ENCODE assay signal across 14 mouse cellular contexts in genomic region chr1:132718225-132718624, GRCm38 (mm10). TPM values are rescaled to one million over a fixed set of nuclear protein-coding genes. Genes with fewer than 3 reads are reported as not detected.
DNase-seq lines count a peak whose midpoint lies in the region; ATAC-seq and TF ChIP-seq lines count a peak whose summit lies in the region.
"Had no signal": no experiment of that assay in that cellular context is flagged by ENCODE, and none has a peak within 500 bp of the region (broad histone marks: within the 10 kb centered on the region; RNA-seq: fewer than 3 reads in every experiment).

No protein-coding gene starts in this region.

- ATAC-seq in forebrain, embryonic 12.5 days (ENCODE audit: low FRiP score): peak; percentile 78
- no peak for ATAC-seq in forebrain, embryonic 11.5 days (replicated peaks; ENCODE audit: low FRiP score)
- ATAC-seq in hindbrain, embryonic 15.5 days (ENCODE audit: low FRiP score, low read depth): peak; percentile 55
- peak; percentile 80 for ATAC-seq in midbrain, embryonic 16.5 days
- ATAC-seq: intestine, embryonic 15.5 days had no signal

- H3K27me3 ChIP-seq in forebrain, embryonic 12.5 days: no peaks in the 10 kb centered on the region
- no peaks in the 10 kb centered on the region for H3K27me3 ChIP-seq in forebrain, embryonic 11.5 days (ENCODE audit: control insufficient read depth, insufficient read depth, low read length)
- H3K27me3 ChIP-seq in hindbrain, embryonic 15.5 days: no peaks in the 10 kb centered on the region
- H3K27me3 ChIP-seq in midbrain, embryonic 16.5 days (ENCODE audit: control insufficient read depth, insufficient read depth, low read depth, low read length): no peaks in the 10 kb centered on the region
- no peaks in the 10 kb centered on the region for H3K27me3 ChIP-seq in kidney, adult 2 months (replicated peaks; ENCODE audit: control insufficient read depth, insufficient read depth, low read length)
- H3K27me3 ChIP-seq: intestine, embryonic 15.5 days had no signal

- no peaks in the 10 kb centered on the region for H3K36me3 ChIP-seq in forebrain, embryonic 12.5 days (replicated peaks)
- no peaks in the 10 kb centered on the region for H3K36me3 ChIP-seq in forebrain, embryonic 11.5 days (ENCODE audit: control insufficient read depth, insufficient read depth, low read length)
- no peaks in the 10 kb centered on the region for H3K36me3 ChIP-seq in hindbrain, embryonic 15.5 days
- H3K36me3 ChIP-seq in midbrain, embryonic 16.5 days (ENCODE audit: control insufficient read depth, insufficient read depth, low read length): no peaks in the 10 kb centered on the region; the same call in 1 of the 2 replicates
- H3K36me3 ChIP-seq in kidney, adult 2 months (ENCODE audit: control insufficient read depth, insufficient read depth, low read length): no peaks in the 10 kb centered on the region
- H3K36me3 ChIP-seq: intestine, embryonic 15.5 days; limb, embryonic 13.5 days had no signal

- 56% methylated on average over 5 of the region's 5 CpGs for WGBS in forebrain, embryonic 12.5 days
- 67% methylated on average over 5 of the region's 5 CpGs for WGBS in forebrain, embryonic 11.5 days
- WGBS in hindbrain, embryonic 15.5 days: 21% methylated on average over 5 of the region's 5 CpGs
- 15% methylated on average over 5 of the region's 5 CpGs for WGBS in midbrain, embryonic 16.5 days
- WGBS in kidney, adult 2 months: 70% methylated on average over 5 of the region's 5 CpGs

- no peak overlapping the region for H3K4me3 ChIP-seq in forebrain, embryonic 12.5 days (replicated peaks)
- H3K4me3 ChIP-seq in forebrain, embryonic 11.5 days (ENCODE audit: low read depth, low read length): no peak overlapping the region
- no peak overlapping the region for H3K4me3 ChIP-seq in hindbrain, embryonic 15.5 days
- H3K4me3 ChIP-seq in midbrain, embryonic 16.5 days (ENCODE audit: low read depth, low read length): no peak overlapping the region
- H3K4me3 ChIP-seq in kidney, adult 2 months (ENCODE audit: insufficient read depth, low read depth, low read length): no peak overlapping the region
- H3K4me3 ChIP-seq: intestine, embryonic 15.5 days; limb, embryonic 13.5 days had no signal

- no peak for TF ChIP-seq POLR2A in brain, embryonic 14.5 days (IDR thresholded peaks at IDR 0.05; ENCODE audit: borderline replicate concordance, extremely low read depth, insufficient read depth, insufficient read length, poor library complexity, severe bottlenecking)
- no peak for TF ChIP-seq POLR2A in kidney, adult 2 months (IDR thresholded peaks at IDR 0.05; ENCODE audit: low read depth, low read length)

- H3K9me3 ChIP-seq in forebrain, embryonic 12.5 days: no peaks in the 10 kb centered on the region
- no peaks in the 10 kb centered on the region for H3K9me3 ChIP-seq in forebrain, embryonic 11.5 days (ENCODE audit: control insufficient read depth, low read length)
- no peaks in the 10 kb centered on the region for H3K9me3 ChIP-seq in hindbrain, embryonic 15.5 days
- H3K9me3 ChIP-seq in midbrain, embryonic 16.5 days (replicated peaks; ENCODE audit: control insufficient read depth, low read length, poor library complexity, severe bottlenecking): no peaks in the 10 kb centered on the region
- H3K9me3 ChIP-seq: intestine, embryonic 15.5 days; limb, embryonic 13.5 days had no signal

- no peak overlapping the region for H3K9ac ChIP-seq in forebrain, embryonic 12.5 days
- no peak overlapping the region for H3K9ac ChIP-seq in forebrain, embryonic 11.5 days (ENCODE audit: low read length)
- H3K9ac ChIP-seq in hindbrain, embryonic 15.5 days: no peak overlapping the region
- H3K9ac ChIP-seq in midbrain, embryonic 16.5 days (ENCODE audit: low read depth, low read length): no peak overlapping the region
- H3K9ac ChIP-seq: intestine, embryonic 15.5 days; limb, embryonic 13.5 days had no signal

- DNase-seq in forebrain, embryonic 11.5 days (ENCODE audit: low spot score): no peak
- DNase-seq in brain, embryonic 14.5 days (ENCODE audit: low read depth): peak; percentile 85
- no peak for DNase-seq in spleen, postnatal 14 days (ENCODE audit: low spot score in 2 of 2)
- DNase-seq in kidney, postnatal 10 days: no peak
- DNase-seq in kidney, adult 2 months: no peak
- DNase-seq: cerebellum, adult 11-12 months; heart, adult 11 months; kidney, postnatal 4 days; lung, adult 18-20 months had no signal

- peaks cover 41% of the 10 kb centered on the region for H3K4me1 ChIP-seq in forebrain, embryonic 12.5 days
- H3K4me1 ChIP-seq in forebrain, embryonic 11.5 days (replicated peaks; ENCODE audit: control insufficient read depth, insufficient read depth, low read length): no peaks in the 10 kb centered on the region
- H3K4me1 ChIP-seq in hindbrain, embryonic 15.5 days (replicated peaks): peaks cover 42% of the 10 kb centered on the region
- peaks cover 53% of the 10 kb centered on the region for H3K4me1 ChIP-seq in midbrain, embryonic 16.5 days (ENCODE audit: control insufficient read depth, insufficient read depth, low read length)
- no peaks in the 10 kb centered on the region for H3K4me1 ChIP-seq in kidney, adult 2 months (ENCODE audit: control insufficient read depth, insufficient read depth, low read length)
- H3K4me1 ChIP-seq: intestine, embryonic 15.5 days; limb, embryonic 13.5 days had no signal

- 0 out of 2 replicates have a peak overlapping the region, but pooled peaks have one; percentile 31 for H3K27ac ChIP-seq in forebrain, embryonic 12.5 days
- H3K27ac ChIP-seq in forebrain, embryonic 11.5 days (ENCODE audit: low read depth, low read length): no peak overlapping the region
- H3K27ac ChIP-seq in hindbrain, embryonic 15.5 days (replicated peaks): peak overlapping the region; percentile 51
- peak overlapping the region; percentile 44 for H3K27ac ChIP-seq in midbrain, embryonic 16.5 days (ENCODE audit: low read length)
- H3K27ac ChIP-seq in kidney, adult 2 months (ENCODE audit: insufficient read depth, low read depth, low read length): no peak overlapping the region
- H3K27ac ChIP-seq: intestine, embryonic 15.5 days; limb, embryonic 13.5 days had no signal

- H3K4me2 ChIP-seq in forebrain, embryonic 12.5 days: no peak overlapping the region
- H3K4me2 ChIP-seq in forebrain, embryonic 11.5 days (ENCODE audit: low read depth, low read length, severe bottlenecking): no peak overlapping the region
- peak overlapping the region; percentile 14 for H3K4me2 ChIP-seq in hindbrain, embryonic 15.5 days
- H3K4me2 ChIP-seq in midbrain, embryonic 16.5 days (ENCODE audit: low read length): peak overlapping the region; percentile 10; the same call in 1 of the 2 replicates
- H3K4me2 ChIP-seq: intestine, embryonic 15.5 days; limb, embryonic 13.5 days had no signal

- TF ChIP-seq CTCF in brain, embryonic 14.5 days (IDR thresholded peaks at IDR 0.05; ENCODE audit: borderline replicate concordance, extremely low read depth, insufficient read depth, insufficient read length): no peak
- TF ChIP-seq CTCF in kidney, adult 2 months (conservative IDR thresholded peaks at IDR 0.05; ENCODE audit: insufficient read depth, insufficient read length, low read depth, low read length): no peak

RNA-seq across cellular contexts. Expression of gene Nfasc, which starts 23.4 kb away (rescaled TPM):
- polyA plus RNA-seq in forebrain, embryonic 12.5 days (2016; fragmentation: Nextera tagmentation; extraction: Ambion mirVana): 31.9 and 35.5 TPM in 2 replicates
- polyA plus RNA-seq in forebrain, embryonic 11.5 days (2014; fragmentation: Nextera tagmentation; extraction: Ambion mirVana): 19.9 and 21.9 TPM in 2 replicates
- 45.7 and 65.9 TPM in 2 replicates for polyA plus RNA-seq in brain, embryonic 14.5 days (2012; rRNA removed)
- 40.1 and 48.4 TPM in 2 replicates for polyA plus RNA-seq in hindbrain, embryonic 15.5 days (2015; fragmentation: Nextera tagmentation; extraction: Ambion mirVana)
- polyA plus RNA-seq in midbrain, embryonic 16.5 days (2015; fragmentation: Nextera tagmentation; extraction: Ambion mirVana): 42.7 and 45.4 TPM in 2 replicates
- 0.08 and 0.20 TPM in 2 replicates for polyA plus RNA-seq in kidney, adult 2 months (2012; rRNA removed)

Comparison
In these comparisons a context has a peak if more than half of its experiments do, and no peak if none do; other contexts are left out.
1. H3K27ac ChIP-seq: peak in forebrain, embryonic 12.5 days (single experiment), hindbrain, embryonic 15.5 days (single experiment) and midbrain, embryonic 16.5 days (single experiment); none in forebrain, embryonic 11.5 days (single experiment) and kidney, adult 2 months (single experiment).
2. H3K4me2 ChIP-seq: peak in hindbrain, embryonic 15.5 days (single experiment) and midbrain, embryonic 16.5 days (single experiment); none in forebrain, embryonic 12.5 days (single experiment) and forebrain, embryonic 11.5 days (single experiment).
3. RNA of gene Nfasc, which starts 23.4 kb away (polyA plus RNA-seq): 45.7 to 65.9 TPM in brain, embryonic 14.5 days, 40.1 to 48.4 TPM in hindbrain, embryonic 15.5 days, 42.7 to 45.4 TPM in midbrain, embryonic 16.5 days, 31.9 to 35.5 TPM in forebrain, embryonic 12.5 days and 19.9 to 21.9 TPM in forebrain, embryonic 11.5 days; 0.08 to 0.20 TPM in kidney, adult 2 months; every median in the first group is over 10 times any median in the second.